Mouse (Mus musculus) gastrocnemius, postnatal 36 days (tissue): ENCODE results near the gene Zbtb18. TPM values are rescaled to one million over a fixed set of nuclear protein-coding genes. Genes with fewer than 3 reads are reported as not detected.

Experiments
- DNase-seq, 2 experiments: peaks; one replicate each; pipeline ENCODE4 v3.0.0; 2022
- intact Hi-C: fragments of 180-260 bp; cut with DNase I; formaldehyde crosslinking; loops from one replicate; pipeline ENCODE4 v1.15.1; 2025
- total RNA-seq, 2 experiments: library from RNA; stranded (reverse); gene quantifications; 2 replicates each; pipeline ENCODE4 v1.2.3; 2021

Zbtb18 gene
- total RNA-seq, 2 experiments from 2014 or later: 89.0 to 92.0 TPM

DNA sequence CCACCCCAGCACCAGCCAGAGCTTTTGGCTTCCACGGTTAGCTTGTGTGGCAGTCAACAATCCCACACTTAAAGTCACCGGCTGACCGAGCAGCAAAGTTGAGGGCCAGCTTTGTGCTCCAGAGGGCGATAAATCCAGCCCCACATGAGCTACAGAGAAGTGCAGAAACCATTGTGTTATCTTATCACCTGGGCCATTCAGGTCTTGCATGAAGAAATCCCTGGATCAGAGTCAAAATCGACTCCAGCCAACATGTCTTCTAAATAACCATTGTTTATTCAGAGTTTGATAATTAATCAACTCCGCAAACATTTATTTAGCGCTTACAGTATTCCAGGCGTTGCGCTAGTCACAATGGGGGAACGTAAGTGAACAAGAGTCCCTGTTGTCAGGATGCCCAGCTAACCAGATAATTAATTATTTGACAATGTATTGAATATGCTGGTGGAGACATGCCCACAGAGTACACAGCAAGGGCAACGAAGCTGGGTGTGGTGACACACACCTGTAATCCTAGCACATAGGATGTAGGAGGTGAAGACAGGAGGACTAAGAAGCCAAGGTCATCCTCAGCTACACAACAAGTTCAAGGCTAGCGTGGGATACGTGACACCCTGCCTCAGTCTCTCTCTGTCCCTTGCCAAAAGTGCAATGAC, 33.5 kb downstream of the Zbtb18 start:
- no peak for DNase-seq
- intact Hi-C loops: no loop called here

DNA sequence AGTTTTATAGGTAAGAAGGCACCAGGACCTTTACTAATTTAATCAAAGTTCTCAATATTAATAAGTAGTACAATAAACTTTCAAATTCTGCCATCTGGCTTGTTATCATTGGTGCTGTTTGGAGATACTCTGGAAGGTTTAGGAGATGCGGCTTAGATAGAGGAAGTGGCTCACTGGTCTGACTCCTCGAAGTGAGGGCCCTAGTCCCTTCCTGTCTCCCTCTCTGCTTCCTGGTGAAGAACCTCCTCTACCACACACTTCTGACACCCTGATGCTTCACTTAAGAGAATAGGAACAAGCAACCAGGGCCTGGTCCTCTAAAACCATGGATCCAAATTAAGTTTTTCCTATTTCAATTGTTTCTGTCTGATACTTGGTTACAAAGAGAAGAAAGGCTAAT, 36.4 kb downstream of the Zbtb18 start:
- no peak for DNase-seq
- intact Hi-C loops: no loop called here

DNA sequence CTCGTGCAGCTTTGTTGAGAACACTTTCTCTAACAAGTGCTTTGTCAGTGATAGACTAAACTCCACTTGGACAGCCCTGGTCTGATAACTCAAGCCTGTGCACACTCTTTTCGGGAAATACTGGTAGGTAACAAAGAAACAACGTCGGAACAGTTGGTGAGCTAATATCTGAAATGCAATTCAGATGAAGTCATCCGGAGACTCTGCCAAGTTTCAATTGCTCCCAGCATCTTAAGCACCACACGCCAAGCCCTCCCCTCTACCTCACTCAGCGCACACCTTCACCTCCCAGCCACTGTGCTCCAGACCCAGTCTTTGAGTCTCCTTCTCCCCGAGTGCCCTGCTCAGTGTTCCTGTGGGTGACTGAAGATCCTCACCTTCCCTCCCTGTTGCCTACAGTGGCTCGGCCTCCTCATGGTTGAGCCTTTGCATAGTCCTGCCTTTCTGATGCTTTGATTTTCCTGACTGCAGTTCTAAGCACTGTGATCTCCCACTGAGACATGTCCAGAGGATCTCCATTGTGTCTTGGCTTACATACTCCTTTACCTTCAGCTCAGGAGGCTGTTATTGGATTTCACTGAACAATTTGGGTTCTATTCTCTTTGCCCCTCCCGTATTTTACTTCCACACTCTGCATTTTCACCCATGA, 37.3 kb downstream of the Zbtb18 start:
- no peak for DNase-seq

DNA sequence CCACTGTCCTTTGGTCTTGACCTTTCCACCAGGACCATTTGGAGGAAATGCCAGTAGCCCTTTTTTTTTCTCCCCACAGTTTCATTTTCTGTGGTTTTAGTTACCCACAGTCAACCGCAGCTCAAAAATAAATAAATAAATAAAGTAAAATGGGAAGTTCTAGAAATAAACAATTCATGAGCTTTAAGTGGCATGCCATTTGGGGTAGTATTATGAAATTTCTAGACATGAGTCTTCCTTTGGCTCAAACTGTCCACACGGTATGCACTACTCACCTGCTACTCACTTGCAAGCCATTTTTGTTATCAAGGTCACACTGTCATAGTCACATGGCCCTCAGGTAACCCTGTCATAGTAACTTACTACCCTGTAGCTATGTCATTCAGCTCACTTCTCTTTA, 41.5 kb downstream of the Zbtb18 start:
- DNase-seq: no peak
- intact Hi-C loops: no loop called here

More for the DNA sequence above, 37.3 kb downstream of the Zbtb18 start:
- intact Hi-C loops: no loop called here

DNA sequence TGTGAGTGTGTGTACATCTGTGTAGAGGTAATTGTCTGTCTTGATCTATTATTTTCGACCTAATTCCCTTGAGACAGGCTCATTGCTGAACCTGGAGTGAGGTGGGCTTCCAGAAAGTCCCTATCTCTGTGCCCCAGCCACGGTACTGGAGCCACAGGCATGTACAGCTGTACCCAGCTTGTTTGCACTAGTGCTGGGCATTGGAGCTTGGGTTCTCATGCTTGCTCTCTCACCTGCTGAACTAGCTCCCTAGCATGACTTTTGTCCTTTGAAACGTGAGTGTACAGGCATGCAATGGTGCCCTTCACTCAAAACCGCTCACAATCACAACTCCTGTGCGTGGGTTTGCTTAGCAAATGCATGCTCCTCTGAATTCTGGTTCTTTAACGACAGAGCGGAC, 42.1 kb downstream of the Zbtb18 start:
- intact Hi-C loops: no loop called here
- no peak for DNase-seq

DNA sequence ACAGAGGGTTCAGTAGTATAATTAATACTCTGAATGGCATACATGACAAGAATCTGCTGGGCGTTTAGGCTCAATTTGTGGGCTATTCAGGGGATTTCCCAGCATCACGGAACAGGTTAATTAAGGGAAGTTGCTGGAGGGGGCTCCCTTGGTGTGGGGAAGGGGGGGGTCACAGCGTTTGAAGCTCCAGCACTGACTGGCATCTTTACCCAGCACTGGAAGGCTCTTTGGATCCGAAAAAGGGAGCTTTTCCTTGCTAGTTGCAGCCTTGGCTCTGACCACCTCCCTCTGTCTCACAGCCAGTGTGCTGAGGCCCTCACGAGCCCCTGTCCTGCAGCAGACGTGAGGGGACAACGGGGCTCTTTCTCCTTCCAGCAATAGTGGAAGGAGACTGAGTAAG, 42.5 kb downstream of the Zbtb18 start:
- intact Hi-C loops: no loop called here
- no peak for DNase-seq

DNA sequence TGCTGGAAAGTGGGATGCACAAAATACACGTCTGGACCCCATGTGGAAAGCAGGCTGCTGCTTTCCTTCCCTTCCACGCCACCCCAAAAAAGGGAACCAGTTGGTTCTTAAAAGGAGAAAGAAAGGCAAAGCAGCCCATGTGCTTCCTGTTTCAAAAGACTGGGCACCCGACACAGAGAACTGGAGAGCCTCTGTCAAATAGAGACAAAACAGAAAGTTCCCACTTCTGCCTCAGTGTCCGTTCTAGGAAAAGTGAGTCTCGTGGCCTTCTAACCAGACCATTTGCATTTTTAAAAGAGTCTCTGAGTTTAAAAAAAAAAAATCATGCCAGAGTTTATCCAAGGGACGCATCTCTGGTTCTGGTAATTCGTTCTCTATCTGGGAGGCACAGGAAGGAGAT, 47.7 kb downstream of the Zbtb18 start:
- DNase-seq: no peak
- intact Hi-C loops: no loop called here

DNA sequence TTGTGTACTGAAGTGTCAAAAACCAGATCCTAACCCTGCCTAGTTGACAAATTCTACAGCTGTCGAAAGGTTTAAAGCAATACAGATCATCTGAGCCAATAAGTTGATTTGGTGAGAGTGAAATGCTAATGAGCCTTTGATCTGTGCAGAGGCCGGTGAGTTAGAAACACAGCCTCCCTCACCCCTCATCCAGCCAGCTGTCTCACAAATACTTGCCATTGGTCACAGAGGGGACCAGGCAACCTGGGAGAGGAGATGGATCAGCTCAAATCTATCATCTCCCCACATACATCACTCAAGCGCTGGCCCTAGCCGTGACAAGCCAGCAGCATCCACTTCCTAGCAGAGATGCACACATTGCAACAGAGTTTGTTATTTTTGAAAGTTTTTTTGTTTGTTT, 48.7 kb downstream of the Zbtb18 start:
- intact Hi-C loops: no loop called here
- DNase-seq: no peak

DNA sequence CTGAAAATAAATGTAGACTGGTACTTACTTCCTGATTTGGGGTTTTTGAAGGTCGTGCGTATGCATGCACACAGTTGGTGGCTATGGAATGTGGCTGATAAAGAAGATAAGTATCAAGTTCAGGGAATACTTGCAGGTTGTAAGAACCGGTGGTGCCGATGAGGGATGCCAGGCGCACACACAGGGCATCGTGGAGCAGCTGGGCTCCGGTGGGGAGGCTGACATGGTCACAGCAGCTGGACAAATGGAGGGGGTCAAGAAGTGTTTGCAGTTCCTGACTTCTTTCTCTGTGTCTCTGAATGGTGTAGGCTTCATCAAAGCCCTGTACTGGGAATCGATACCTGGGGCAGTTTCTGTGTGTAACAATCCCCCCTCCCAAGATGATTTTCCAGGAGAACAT, 49.1 kb downstream of the Zbtb18 start:
- DNase-seq: no peak
- intact Hi-C loops: no loop called here

DNA sequence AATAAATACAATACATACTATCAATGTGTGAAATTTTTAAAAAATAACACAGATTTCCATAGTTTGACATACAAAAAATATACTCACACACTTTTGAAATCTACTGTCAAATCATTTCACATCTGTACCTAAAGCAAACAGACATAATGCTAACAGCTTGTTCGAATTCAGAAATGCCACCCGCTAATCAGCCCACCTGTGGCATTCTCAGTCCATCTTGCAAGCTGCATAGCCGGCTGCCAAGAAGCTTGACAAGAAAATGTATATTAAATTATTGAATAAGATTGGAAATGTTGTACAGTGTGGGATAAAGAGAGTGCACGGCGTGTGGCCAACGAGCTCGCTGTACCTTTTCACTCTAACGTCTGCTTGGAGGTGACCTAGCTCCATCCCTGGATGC, 52.2 kb downstream of the Zbtb18 start:
- intact Hi-C loops: no loop called here
- no peak for DNase-seq

DNA sequence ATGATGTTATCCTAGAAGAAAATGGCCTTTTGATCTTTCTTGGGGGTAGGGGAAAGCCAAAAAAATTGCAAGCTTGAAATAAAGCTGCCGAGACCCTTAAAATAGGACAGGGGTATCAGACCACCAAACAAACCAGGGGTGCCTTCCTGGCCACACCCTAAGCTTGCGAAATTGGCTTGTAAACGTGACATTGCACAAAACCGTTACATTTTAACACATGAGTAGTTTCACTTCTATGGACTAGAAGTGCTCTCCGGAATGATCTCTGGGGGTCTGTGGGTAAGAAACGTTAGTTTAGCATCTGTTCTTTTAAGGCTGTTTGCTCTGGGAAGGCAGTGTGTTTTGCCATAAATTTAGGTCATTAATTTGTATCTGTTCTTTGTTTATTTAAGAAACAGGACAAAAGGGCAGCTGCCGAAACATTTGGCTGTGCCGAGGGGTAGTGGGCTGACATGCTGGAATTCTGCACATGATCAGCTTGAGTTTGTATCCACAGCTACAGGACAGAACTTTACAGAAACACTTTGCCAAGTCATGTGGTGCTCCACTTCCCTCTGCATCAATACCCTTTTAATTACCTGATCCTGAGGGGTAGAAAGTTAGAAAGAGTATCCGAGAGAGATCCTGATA, 52.9 kb downstream of the Zbtb18 start:
- DNase-seq: no peak
- intact Hi-C loops: no loop called here

Other genes starting within 250 kb of the Zbtb18 start
- gene Akt3, start 184.1 kb upstream of the Zbtb18 start, total RNA-seq: 10 to 100 TPM in 1 of 2 experiments, 1 to 10 TPM in 1; 9.5 to 10.5 TPM